Mouse (Mus musculus) hindbrain, embryonic 13.5 days (tissue): Measurements from ENCODE around the gene D430041D05Rik. TPM values are rescaled to one million over a fixed set of nuclear protein-coding genes. Genes with fewer than 3 reads are reported as not detected.

ENCODE experiments used
- ATAC-seq: fragments of 200-750 bp; cut with Nextera tagmentation; 2 replicates; pipeline ENCODE4 v1.8.0; 2017; ENCODE audit warnings: moderate TSS enrichment; ENCODE audit not compliant: low FRiP score
- H3K27ac ChIP-seq: fragments of 300-500 bp; sonication (generic); 2 replicates; pipeline ENCODE4 v1.5.1; 2015; ENCODE audit warnings: inconsistent platforms, mild to moderate bottlenecking, moderate library complexity
- H3K27me3 ChIP-seq: fragments of 300-500 bp; sonication (generic); 2 replicates; pipeline ENCODE4 v1.6.1; 2015; ENCODE audit warnings: mild to moderate bottlenecking, inconsistent platforms
- H3K36me3 ChIP-seq: fragments of 300-500 bp; sonication (generic); 2 replicates; pipeline ENCODE4 v1.6.1; 2015; ENCODE audit warnings: mild to moderate bottlenecking, inconsistent platforms
- H3K4me1 ChIP-seq: fragments of 300-500 bp; sonication (generic); replicated peaks from 2 replicates; pipeline ENCODE4 v1.6.1; 2015; ENCODE audit warnings: inconsistent platforms
- H3K4me2 ChIP-seq: fragments of 300-500 bp; sonication (generic); 2 replicates; pipeline ENCODE4 v1.6.1; 2015; ENCODE audit warnings: inconsistent platforms, mild to moderate bottlenecking, moderate library complexity
- H3K4me3 ChIP-seq: fragments of 300-500 bp; sonication (generic); 2 replicates; pipeline ENCODE4 v1.5.1; 2015; ENCODE audit warnings: mild to moderate bottlenecking, inconsistent platforms
- H3K9ac ChIP-seq: fragments of 300-500 bp; sonication (generic); 2 replicates; pipeline ENCODE4 v1.6.1; 2015; ENCODE audit warnings: mild to moderate bottlenecking, inconsistent platforms
- H3K9me3 ChIP-seq: fragments of 300-500 bp; sonication (generic); 2 replicates; pipeline ENCODE4 v1.6.1; 2016; ENCODE audit warnings: inconsistent platforms
- WGBS: fragments of 180-500 bp; shearing (Covaris S2); methylation state at CpG from one replicate; pipeline ENCODE4 v1.1.7; 2015; 5-methylcytosine and 5-hydroxymethylcytosine counted together
- polyA plus RNA-seq: library from polyadenylated mRNA; unstranded; fragments of >200 nt; fragmentation: Nextera tagmentation; extraction: Ambion mirVana; gene quantifications from 2 replicates; pipeline ENCODE4 v1.2.1, GENCODE M21; 2015

The D430041D05Rik gene
- polyA plus RNA-seq, 1 experiment from 2014 or later: 6.8 TPM

- H3K27ac ChIP-seq: no peak overlapping the region
- no peak overlapping the region for H3K4me3 ChIP-seq
- H3K36me3 ChIP-seq: no peaks in the 10 kb centered on the region
- no peaks in the 10 kb centered on the region for H3K9me3 ChIP-seq
- H3K4me1 ChIP-seq: no peaks in the 10 kb centered on the region; the same call in 1 of the 2 replicates
- no peak overlapping the region for H3K9ac ChIP-seq
- H3K27me3 ChIP-seq: no peaks in the 10 kb centered on the region
- WGBS: 54% methylated on average over 1 of the region's 1 CpGs
- no peak for ATAC-seq
- H3K4me2 ChIP-seq: no peak overlapping the region
Measured at GRCm38 (mm10) chr2:104299912-104300311, 110.9 kb downstream of the D430041D05Rik start.

- H3K36me3 ChIP-seq: no peaks in the 10 kb centered on the region
- H3K9me3 ChIP-seq: no peaks in the 10 kb centered on the region
- H3K27me3 ChIP-seq: no peaks in the 10 kb centered on the region
- H3K9ac ChIP-seq: no peak overlapping the region
- H3K4me3 ChIP-seq: no peak overlapping the region
- 23% methylated on average over 7 of the region's 7 CpGs for WGBS
- no peak overlapping the region for H3K27ac ChIP-seq
- no peaks in the 10 kb centered on the region; the same call in 1 of the 2 replicates for H3K4me1 ChIP-seq
- no peak for ATAC-seq
- H3K4me2 ChIP-seq: no peak overlapping the region
Measured at GRCm38 (mm10) chr2:104299160-104299559, 111.7 kb downstream of the D430041D05Rik start.

GRCm38 (mm10) chr2:104286821-104287220, 124.0 kb downstream of the D430041D05Rik start:
- no peaks in the 10 kb centered on the region for H3K36me3 ChIP-seq
- 82% methylated on average over 3 of the region's 3 CpGs for WGBS
- H3K9me3 ChIP-seq: peaks cover 5% of the 10 kb centered on the region; the same call in 1 of the 2 replicates
- no peak overlapping the region for H3K4me2 ChIP-seq
- no peaks in the 10 kb centered on the region for H3K27me3 ChIP-seq
- no peak overlapping the region for H3K27ac ChIP-seq
- H3K4me3 ChIP-seq: no peak overlapping the region
- no peak for ATAC-seq
- H3K4me1 ChIP-seq: peaks cover 8% of the 10 kb centered on the region
- H3K9ac ChIP-seq: no peak overlapping the region

- Histone ChIP-seq H3K4me3 (no peak overlapping the region), H3K36me3 (no peaks in the 10 kb centered on the region), H3K27ac (no peak overlapping the region), H3K4me2 (no peak overlapping the region), H3K9me3 (peaks cover 5% of the 10 kb centered on the region; the same call in 1 of the 2 replicates), H3K9ac (no peak overlapping the region), H3K27me3 (no peaks in the 10 kb centered on the region), H3K4me1 (no peaks in the 10 kb centered on the region)
- no peak for ATAC-seq
- 79% methylated on average over 8 of the region's 8 CpGs for WGBS
Measured at GRCm38 (mm10) chr2:104283401-104283955, 127.3 kb downstream of the D430041D05Rik start.

GRCm38 (mm10) chr2:104282835-104283234, 128.0 kb downstream of the D430041D05Rik start:
- no peak overlapping the region for H3K9ac ChIP-seq
- no peaks in the 10 kb centered on the region for H3K4me1 ChIP-seq
- no peak for ATAC-seq
- H3K9me3 ChIP-seq: peaks cover 5% of the 10 kb centered on the region; the same call in 1 of the 2 replicates
- 73% methylated on average over 2 of the region's 2 CpGs for WGBS
- H3K36me3 ChIP-seq: no peaks in the 10 kb centered on the region
- H3K27me3 ChIP-seq: no peaks in the 10 kb centered on the region
- no peak overlapping the region for H3K4me2 ChIP-seq
- H3K4me3 ChIP-seq: no peak overlapping the region
- H3K27ac ChIP-seq: no peak overlapping the region

- Histone ChIP-seq H3K4me2 (no peak overlapping the region), H3K9ac (no peak overlapping the region), H3K9me3 (no peaks in the 10 kb centered on the region), H3K36me3 (no peaks in the 10 kb centered on the region), H3K4me1 (peaks cover 14% of the 10 kb centered on the region), H3K27me3 (no peaks in the 10 kb centered on the region), H3K27ac (no peak overlapping the region), H3K4me3 (no peak overlapping the region)
- 48% methylated on average over 4 of the region's 4 CpGs for WGBS
- no peak for ATAC-seq
Measured at GRCm38 (mm10) chr2:104267049-104267448, 143.8 kb downstream of the D430041D05Rik start.

- Histone ChIP-seq H3K4me1 (0 out of 2 replicates have a peak, but pooled peaks cover 8% of the 10 kb centered on the region), H3K9me3 (no peaks in the 10 kb centered on the region), H3K36me3 (no peaks in the 10 kb centered on the region), H3K4me3 (no peak overlapping the region), H3K27me3 (no peaks in the 10 kb centered on the region), H3K4me2 (no peak overlapping the region), H3K9ac (no peak overlapping the region), H3K27ac (no peak overlapping the region)
- 93% methylated on average over 4 of the region's 4 CpGs for WGBS
- no peak for ATAC-seq
Measured at GRCm38 (mm10) chr2:104261741-104262067, 149.1 kb downstream of the D430041D05Rik start.

GRCm38 (mm10) chr2:104260920-104261740, 149.7 kb downstream of the D430041D05Rik start:
- Histone ChIP-seq H3K9ac (no peak overlapping the region), H3K36me3 (no peaks in the 10 kb centered on the region), H3K4me1 (0 out of 2 replicates have a peak, but pooled peaks cover 8% of the 10 kb centered on the region), H3K27ac (no peak overlapping the region), H3K9me3 (no peaks in the 10 kb centered on the region), H3K27me3 (no peaks in the 10 kb centered on the region), H3K4me3 (no peak overlapping the region), H3K4me2 (no peak overlapping the region)
- ATAC-seq: no peak
- 73% methylated on average over 18 of the region's 18 CpGs for WGBS

- no peak for ATAC-seq
- 81% methylated on average over 15 of the region's 15 CpGs for WGBS
Measured at GRCm38 (mm10) chr2:104256585-104256984, 154.2 kb downstream of the D430041D05Rik start.

GRCm38 (mm10) chr2:104254944-104255343, 155.9 kb downstream of the D430041D05Rik start:
- no peaks in the 10 kb centered on the region for H3K27me3 ChIP-seq
- no peaks in the 10 kb centered on the region for H3K9me3 ChIP-seq
- ATAC-seq: no peak
- H3K9ac ChIP-seq: no peak overlapping the region
- no peak overlapping the region for H3K27ac ChIP-seq
- H3K4me3 ChIP-seq: no peak overlapping the region
- no peaks in the 10 kb centered on the region for H3K36me3 ChIP-seq
- no peak overlapping the region for H3K4me2 ChIP-seq
- peaks cover 16% of the 10 kb centered on the region; the same call in 1 of the 2 replicates for H3K4me1 ChIP-seq
- 92% methylated on average over 9 of the region's 9 CpGs for WGBS

More at GRCm38 (mm10) chr2:104256585-104256984, 154.2 kb downstream of the D430041D05Rik start:
- Histone ChIP-seq H3K4me1 (peaks cover 16% of the 10 kb centered on the region; the same call in 1 of the 2 replicates), H3K36me3 (no peaks in the 10 kb centered on the region), H3K4me3 (no peak overlapping the region), H3K27me3 (no peaks in the 10 kb centered on the region), H3K9ac (no peak overlapping the region), H3K9me3 (no peaks in the 10 kb centered on the region), H3K27ac (no peak overlapping the region), H3K4me2 (no peak overlapping the region)

- Histone ChIP-seq H3K4me2 (no peak overlapping the region), H3K36me3 (no peaks in the 10 kb centered on the region), H3K27me3 (no peaks in the 10 kb centered on the region), H3K9me3 (no peaks in the 10 kb centered on the region), H3K4me1 (peaks cover 15% of the 10 kb centered on the region; the same call in 1 of the 2 replicates), H3K4me3 (no peak overlapping the region), H3K9ac (no peak overlapping the region), H3K27ac (no peak overlapping the region)
- 94% methylated on average over 4 of the region's 4 CpGs for WGBS
- no peak; the same call in 1 of the 2 replicates for ATAC-seq
Measured at GRCm38 (mm10) chr2:104253341-104253740, 157.5 kb downstream of the D430041D05Rik start.

GRCm38 (mm10) chr2:104251647-104252046, 159.2 kb downstream of the D430041D05Rik start:
- Histone ChIP-seq H3K36me3 (no peaks in the 10 kb centered on the region; the same call in 1 of the 2 replicates), H3K9ac (no peak overlapping the region), H3K27ac (no peak overlapping the region), H3K27me3 (no peaks in the 10 kb centered on the region), H3K9me3 (no peaks in the 10 kb centered on the region), H3K4me1 (peaks cover 15% of the 10 kb centered on the region; the same call in 1 of the 2 replicates), H3K4me3 (no peak overlapping the region), H3K4me2 (no peak overlapping the region)
- WGBS: 28% methylated on average over 4 of the region's 4 CpGs
- 0 out of 2 replicates have a peak, but pooled peaks have one; percentile 17 for ATAC-seq
